Mouse (Mus musculus) ES-E14 (cell line): ENCODE measurements at regions not wholly inside any gene's neighbourhood (a gene's known extent, or its start where the extent isn't known, plus 50 kb on each side); places are given as distances from the start of the nearest gene placed in this dataset.

ENCODE experiments used
- DNase-seq: peaks from one replicate; pipeline ENCODE4 v3.0.0-alpha.2; 2013; ENCODE audit warnings: low read depth, low spot score
- H3K27ac ChIP-seq: 2 replicates; pipeline ENCODE4 v1.5.1; 2012; ENCODE audit warnings: low read depth, mild to moderate bottlenecking, low read length, moderate library complexity, mixed read lengths; ENCODE audit not compliant: poor library complexity, insufficient read depth, severe bottlenecking
- H3K36me3 ChIP-seq: 2 replicates; pipeline ENCODE4 v1.6.1; 2012; ENCODE audit warnings: mild to moderate bottlenecking, low read length, moderate library complexity, mixed read lengths; ENCODE audit not compliant: control insufficient read depth, poor library complexity, insufficient read depth, severe bottlenecking
- H3K4me1 ChIP-seq, 2 experiments: fragments of 150-350 bp in 1 of 2; sonication (generic) in 1 of 2; 2 replicates each; pipeline ENCODE4 v1.6.1; 2012; ENCODE audit warnings: low read length in 2 of 2, mild to moderate bottlenecking in 1 of 2, mixed read lengths in 1 of 2; ENCODE audit not compliant: control insufficient read depth in 2 of 2, insufficient read depth in 2 of 2, poor library complexity in 1 of 2
- H3K4me3 ChIP-seq, 2 experiments: fragments of 150-350 bp in 1 of 2; sonication (generic) in 1 of 2; 2 replicates each; pipeline ENCODE4 v1.5.1; 2012; ENCODE audit warnings: low read length in 2 of 2, low read depth in 1 of 2, mild to moderate bottlenecking in 1 of 2, mixed read lengths in 1 of 2; ENCODE audit not compliant: insufficient read depth in 1 of 2, poor library complexity in 1 of 2, severe bottlenecking in 1 of 2
- H3K9ac ChIP-seq: 2 replicates; pipeline ENCODE4 v1.6.1; 2012; ENCODE audit warnings: low read depth, mild to moderate bottlenecking, low read length, mixed read lengths; ENCODE audit not compliant: poor library complexity, insufficient read depth, severe bottlenecking
- H3K9me3 ChIP-seq: fragments of 150-350 bp; sonication (generic); 2 replicates; pipeline ENCODE4 v1.6.1; 2012; ENCODE audit warnings: low read depth, mild to moderate bottlenecking, low read length; ENCODE audit not compliant: control insufficient read depth, insufficient read depth
- CHD2 ChIP-seq: IDR thresholded peaks from 2 replicates; pipeline ENCODE4 v1.6.1; 2014; ENCODE audit warnings: mild to moderate bottlenecking, low read depth, low read length, inconsistent platforms
- HCFC1 ChIP-seq: IDR thresholded peaks from 2 replicates; pipeline ENCODE4 v1.6.1; 2012; ENCODE audit warnings: low read length, inconsistent platforms, borderline replicate concordance; ENCODE audit not compliant: insufficient read depth
- MAFK ChIP-seq: IDR thresholded peaks from 2 replicates; pipeline ENCODE4 v1.6.1; 2014; ENCODE audit warnings: mild to moderate bottlenecking, low read depth, low read length, inconsistent platforms; ENCODE audit not compliant: insufficient read depth
- ZC3H11A ChIP-seq: IDR thresholded peaks from 2 replicates; pipeline ENCODE4 v1.6.1; 2012; ENCODE audit warnings: low read depth, mild to moderate bottlenecking, inconsistent platforms, low read length, borderline replicate concordance
- ZNF384 ChIP-seq: IDR thresholded peaks from 2 replicates; pipeline ENCODE4 v1.6.1; 2012; ENCODE audit warnings: low read depth, low read length, inconsistent platforms
- in situ Hi-C, 2 experiments: fragments of 600-800 bp; cut with MboI; formaldehyde crosslinking; loops; one replicate each; pipeline ENCODE4 v1.15.1; 2025; ENCODE audit warnings: low sequenced_read_pairs in 2 of 2, inconsistent platforms in 1 of 2; ENCODE audit not compliant: unreplicated experiment in 2 of 2

- Histone ChIP-seq H3K4me3 (no peak overlapping the region), H3K9me3 (no peaks in the 10 kb centered on the region), H3K9ac (no peak overlapping the region), H3K27ac (no peak overlapping the region), H3K4me1 (no peaks in the 10 kb centered on the region), H3K36me3 (no peaks in the 10 kb centered on the region)
- in situ Hi-C loops: no loop called here
- TF ChIP-seq MAFK (no peak), CHD2 (no peak), ZNF384 (no peak), ZC3H11A (no peak), HCFC1 (no peak)
- DNase-seq: no peak
Observed at GRCm38 (mm10) chr10:37447333-37448204, 308.8 kb upstream of the Marcks start.

DNA sequence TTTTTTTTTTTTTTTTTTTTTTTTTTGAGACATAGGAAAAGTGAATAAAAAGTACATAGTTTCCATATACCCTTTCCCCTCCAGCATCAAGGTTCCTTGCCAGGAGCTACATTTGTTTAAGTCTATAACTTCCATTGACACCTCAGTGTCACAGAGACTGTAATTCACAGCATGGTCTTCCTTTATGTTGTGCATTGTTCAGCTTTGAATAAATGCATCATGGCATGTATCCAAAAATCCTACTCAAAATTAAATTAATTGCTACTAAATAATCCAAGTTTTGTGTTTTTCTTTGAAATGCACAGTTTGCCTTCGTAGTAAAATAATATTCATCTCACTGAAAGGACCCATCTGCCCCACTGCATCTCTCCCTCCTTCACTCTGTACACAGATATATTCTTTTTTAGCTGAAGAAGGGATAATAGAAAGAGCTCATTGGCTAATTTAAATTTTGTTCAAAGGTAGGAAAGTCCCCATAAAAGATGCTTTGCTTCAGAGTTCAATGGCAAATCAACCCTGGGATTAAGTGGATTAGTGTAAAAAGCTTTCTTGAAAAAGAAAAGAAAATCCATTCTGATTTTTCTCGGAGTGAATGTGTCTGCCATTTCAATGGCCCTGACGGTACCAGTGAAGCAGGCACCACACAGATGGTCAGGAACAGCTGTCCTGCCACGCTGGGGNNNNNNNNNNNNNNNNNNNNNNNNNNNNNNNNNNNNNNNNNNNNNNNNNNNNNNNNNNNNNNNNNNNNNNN lies 301.3 kb upstream of the Marcks start:
- DNase-seq: no peak
- Histone ChIP-seq H3K9ac (no peak overlapping the region), H3K27ac (no peak overlapping the region), H3K36me3 (no peaks in the 10 kb centered on the region), H3K9me3 (no peaks in the 10 kb centered on the region), H3K4me1 (no peaks in the 10 kb centered on the region), H3K4me3 (no peak overlapping the region)
- in situ Hi-C loops: no loop called here
- TF ChIP-seq CHD2: no peak
- TF ChIP-seq HCFC1: no peak
- TF ChIP-seq MAFK: no peak
- TF ChIP-seq ZC3H11A: no peak
- TF ChIP-seq ZNF384: no peak

GRCm38 (mm10) chr10:37438312-37438711 lies 299.6 kb upstream of the Marcks start:
- no peak for TF ChIP-seq ZNF384
- TF ChIP-seq ZC3H11A: no peak
- TF ChIP-seq CHD2: no peak
- no peak for TF ChIP-seq HCFC1
- Histone ChIP-seq H3K4me3 (no peak overlapping the region), H3K36me3 (no peaks in the 10 kb centered on the region), H3K27ac (no peak overlapping the region), H3K9ac (no peak overlapping the region), H3K4me1 (no peaks in the 10 kb centered on the region), H3K9me3 (no peaks in the 10 kb centered on the region)
- DNase-seq: no peak
- in situ Hi-C loops: no loop called here

GRCm38 (mm10) chr10:37436849-37437248 lies 298.1 kb upstream of the Marcks start:
- Histone ChIP-seq H3K4me1 (no peaks in the 10 kb centered on the region), H3K36me3 (no peaks in the 10 kb centered on the region), H3K9me3 (no peaks in the 10 kb centered on the region), H3K9ac (no peak overlapping the region), H3K27ac (no peak overlapping the region), H3K4me3 (no peak overlapping the region)
- TF ChIP-seq MAFK (no peak), HCFC1 (no peak), ZC3H11A (no peak), CHD2 (no peak), ZNF384 (no peak)
- DNase-seq: no peak
- in situ Hi-C loops: no loop called here
